Mouse (Mus musculus) midbrain, embryonic 13.5 days (tissue): ENCODE results near the gene 2610528J11Rik. TPM values are rescaled to one million over a fixed set of nuclear protein-coding genes. Genes with fewer than 3 reads are reported as not detected.
A peak's percentile ranks its signal among the peaks of the same experiment; 100 is the strongest.
"Not testable (repeated sequence)": the region's sequence is repeated elsewhere in the genome, so short reads cannot be mapped to it uniquely, and the experiment has no call there.

Source experiments
- ATAC-seq: fragments of 200-750 bp; cut with Nextera tagmentation; 2 replicates; pipeline ENCODE4 v1.8.0; 2017; ENCODE audit warnings: mild to moderate bottlenecking, moderate TSS enrichment, moderate library complexity
- H3K27ac ChIP-seq: fragments of 300-500 bp; sonication (generic); 2 replicates; pipeline ENCODE4 v1.5.1; 2015; ENCODE audit warnings: inconsistent platforms, mild to moderate bottlenecking, moderate library complexity
- H3K27me3 ChIP-seq: fragments of 300-500 bp; sonication (generic); 2 replicates; pipeline ENCODE4 v1.6.1; 2015; ENCODE audit warnings: mild to moderate bottlenecking, inconsistent platforms
- H3K36me3 ChIP-seq: fragments of 300-500 bp; sonication (generic); 2 replicates; pipeline ENCODE4 v1.6.1; 2015; ENCODE audit warnings: mild to moderate bottlenecking, inconsistent platforms
- H3K4me1 ChIP-seq: fragments of 300-500 bp; sonication (generic); replicated peaks from 2 replicates; pipeline ENCODE4 v1.6.1; 2015; ENCODE audit warnings: inconsistent platforms
- H3K4me2 ChIP-seq: fragments of 300-500 bp; sonication (generic); replicated peaks from 2 replicates; pipeline ENCODE4 v1.6.1; 2015; ENCODE audit warnings: moderate library complexity, mild to moderate bottlenecking, inconsistent platforms
- H3K4me3 ChIP-seq: fragments of 300-500 bp; sonication (generic); replicated peaks from 2 replicates; pipeline ENCODE4 v1.5.1; 2015; ENCODE audit warnings: mild to moderate bottlenecking, inconsistent platforms
- H3K9ac ChIP-seq: fragments of 300-500 bp; sonication (generic); replicated peaks from 2 replicates; pipeline ENCODE4 v1.6.1; 2015; ENCODE audit warnings: mild to moderate bottlenecking, inconsistent platforms
- H3K9me3 ChIP-seq: fragments of 300-500 bp; sonication (generic); 2 replicates; pipeline ENCODE4 v1.6.1; 2016; ENCODE audit warnings: mild to moderate bottlenecking, inconsistent platforms
- WGBS: fragments of 180-500 bp; shearing (Covaris S2); methylation state at CpG from one replicate; pipeline ENCODE4 v1.1.7; 2015; 5-methylcytosine and 5-hydroxymethylcytosine counted together
- polyA plus RNA-seq: library from polyadenylated mRNA; unstranded; fragments of >200 nt; fragmentation: Nextera tagmentation; extraction: Ambion mirVana; gene quantifications from 2 replicates; pipeline ENCODE4 v1.2.1, GENCODE M21; 2015

2610528J11Rik gene
- polyA plus RNA-seq, 1 experiment from 2014 or later, result 0.16 TPM

DNA sequence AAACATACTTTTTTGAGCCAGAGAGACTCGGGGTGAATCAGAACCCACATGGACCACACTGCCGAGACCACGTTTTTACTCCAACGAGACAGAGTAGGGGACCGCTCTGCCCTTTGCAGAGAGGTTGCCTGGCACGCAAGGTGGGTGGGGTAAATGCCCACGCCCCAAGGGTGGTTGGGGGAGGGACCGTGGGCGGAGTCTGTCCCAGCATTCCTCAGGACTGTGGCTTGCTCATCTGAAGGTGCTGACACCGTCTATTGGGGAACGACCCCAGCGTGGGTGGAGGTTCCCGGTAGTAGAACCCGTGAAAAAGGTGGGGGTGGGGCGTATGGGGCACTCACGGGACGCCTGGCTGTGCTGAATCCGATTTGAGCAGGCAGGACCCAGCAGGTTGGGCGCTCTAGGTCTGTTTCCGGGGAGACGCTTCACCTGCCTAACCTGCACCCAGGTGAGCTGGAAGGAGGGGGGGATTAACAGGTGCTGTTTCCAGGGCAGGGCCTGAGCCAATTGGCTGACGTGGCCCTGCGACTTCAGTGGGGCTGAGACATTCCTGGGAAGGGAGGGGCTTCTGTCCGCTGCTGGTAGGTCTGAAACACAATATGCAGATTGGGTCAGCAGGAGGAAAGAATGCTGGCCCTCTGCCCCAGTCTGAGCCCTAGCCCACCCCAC is 16.9 kb downstream of the 2610528J11Rik start, which contains the start of gene Tmem125:
Gene Tmem125, minus strand, starts transcription at position 453 of the 669 bp plus-strand sequence.
- H3K27ac ChIP-seq, result no peak within 1 kb of the TSS
- peak within 1 kb of the TSS; percentile 53 for H3K4me2 ChIP-seq
- peak within 1 kb of the TSS; percentile 24; the same call in 1 of the 2 replicates for H3K9ac ChIP-seq
- peak; percentile 60 for ATAC-seq
- no peaks in the 10 kb centered on the region for H3K36me3 ChIP-seq
- H3K4me3 ChIP-seq, result peak within 1 kb of the TSS; percentile 25
- H3K9me3 ChIP-seq, result peaks cover 7% of the 10 kb centered on the region; the same call in 1 of the 2 replicates
- H3K27me3 ChIP-seq, result peaks cover 25% of the 10 kb centered on the region
- peaks cover 12% of the 10 kb centered on the region for H3K4me1 ChIP-seq
- whole genome bisulfite sequencing, result 3% methylated on average over 24 of the region's 24 CpGs

GRCm38 (mm10) chr4:118544441-118545127 is 17.8 kb downstream of the 2610528J11Rik start:
- ATAC-seq, result no peak
- H3K4me3 ChIP-seq, result no peak overlapping the region
- peaks cover 7% of the 10 kb centered on the region; the same call in 1 of the 2 replicates for H3K9me3 ChIP-seq
- no peak overlapping the region for H3K9ac ChIP-seq
- H3K27ac ChIP-seq, result no peak overlapping the region
- peaks cover 12% of the 10 kb centered on the region for H3K4me1 ChIP-seq
- H3K27me3 ChIP-seq, result peaks cover 25% of the 10 kb centered on the region
- no peaks in the 10 kb centered on the region for H3K36me3 ChIP-seq
- WGBS, result 74% methylated on average over 14 of the region's 14 CpGs
- H3K4me2 ChIP-seq, result no peak overlapping the region

DNA sequence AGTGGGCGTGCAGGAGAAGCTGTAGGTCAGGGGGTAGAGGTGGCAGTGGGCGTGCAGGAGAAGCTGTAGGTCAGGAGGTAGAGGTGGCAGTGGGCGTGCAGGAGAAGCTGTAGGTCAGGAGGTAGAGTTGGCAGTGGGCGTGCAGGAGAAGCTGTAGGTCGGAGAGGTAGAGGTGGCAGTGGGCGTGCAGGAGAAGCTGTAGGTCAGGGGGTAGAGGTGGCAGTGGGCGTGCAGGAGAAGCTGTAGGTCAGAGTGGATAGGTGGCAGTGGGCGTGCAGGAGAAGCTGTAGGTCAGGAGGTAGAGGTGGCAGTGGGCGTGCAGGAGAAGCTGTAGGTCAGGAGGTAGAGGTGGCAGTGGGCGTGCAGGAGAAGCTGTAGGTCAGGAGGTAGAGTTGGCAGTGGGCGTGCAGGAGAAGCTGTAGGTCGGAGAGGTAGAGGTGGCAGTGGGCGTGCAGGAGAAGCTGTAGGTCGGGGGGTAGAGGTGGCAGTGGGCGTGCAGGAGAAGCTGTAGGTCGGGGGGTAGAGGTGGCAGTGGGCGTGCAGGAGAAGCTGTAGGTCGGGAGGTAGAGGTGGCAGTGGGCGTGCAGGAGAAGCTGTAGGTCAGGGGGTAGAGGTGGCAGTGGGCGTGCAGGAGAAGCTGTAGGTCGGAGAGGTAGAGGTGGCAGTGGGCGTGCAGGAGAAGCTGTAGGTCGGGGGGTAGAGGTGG is 20.8 kb downstream of the 2610528J11Rik start:
- not testable (repeated sequence) for H3K9me3 ChIP-seq, H3K27ac ChIP-seq, H3K4me2 ChIP-seq, H3K9ac ChIP-seq, H3K4me3 ChIP-seq, ATAC-seq, H3K27me3 ChIP-seq, H3K36me3 ChIP-seq
- peaks cover 12% of the 10 kb centered on the region for H3K4me1 ChIP-seq
- whole genome bisulfite sequencing, result 90% methylated on average over 23 of the region's 23 CpGs

GRCm38 (mm10) chr4:118548130-118548480 is 21.3 kb downstream of the 2610528J11Rik start:
- not testable (repeated sequence) for H3K4me3 ChIP-seq, H3K27me3 ChIP-seq, H3K4me2 ChIP-seq, ATAC-seq, H3K9me3 ChIP-seq, H3K36me3 ChIP-seq, H3K9ac ChIP-seq, H3K27ac ChIP-seq
- peaks cover 10% of the 10 kb centered on the region for H3K4me1 ChIP-seq
- 90% methylated on average over 10 of the region's 10 CpGs for WGBS

GRCm38 (mm10) chr4:118553039-118553649 is 26.3 kb downstream of the 2610528J11Rik start:
- Histone ChIP-seq H3K4me2 (no peak overlapping the region), H3K4me3 (no peak overlapping the region), H3K9ac (no peak overlapping the region), H3K27ac (no peak overlapping the region), H3K4me1 (no peaks in the 10 kb centered on the region), H3K36me3 (no peaks in the 10 kb centered on the region), H3K9me3 (peaks cover under 1% of the 10 kb centered on the region; the same call in 1 of the 2 replicates), H3K27me3 (no peaks in the 10 kb centered on the region)
- WGBS, result 77% methylated on average over 3 of the region's 3 CpGs
- no peak for ATAC-seq

DNA sequence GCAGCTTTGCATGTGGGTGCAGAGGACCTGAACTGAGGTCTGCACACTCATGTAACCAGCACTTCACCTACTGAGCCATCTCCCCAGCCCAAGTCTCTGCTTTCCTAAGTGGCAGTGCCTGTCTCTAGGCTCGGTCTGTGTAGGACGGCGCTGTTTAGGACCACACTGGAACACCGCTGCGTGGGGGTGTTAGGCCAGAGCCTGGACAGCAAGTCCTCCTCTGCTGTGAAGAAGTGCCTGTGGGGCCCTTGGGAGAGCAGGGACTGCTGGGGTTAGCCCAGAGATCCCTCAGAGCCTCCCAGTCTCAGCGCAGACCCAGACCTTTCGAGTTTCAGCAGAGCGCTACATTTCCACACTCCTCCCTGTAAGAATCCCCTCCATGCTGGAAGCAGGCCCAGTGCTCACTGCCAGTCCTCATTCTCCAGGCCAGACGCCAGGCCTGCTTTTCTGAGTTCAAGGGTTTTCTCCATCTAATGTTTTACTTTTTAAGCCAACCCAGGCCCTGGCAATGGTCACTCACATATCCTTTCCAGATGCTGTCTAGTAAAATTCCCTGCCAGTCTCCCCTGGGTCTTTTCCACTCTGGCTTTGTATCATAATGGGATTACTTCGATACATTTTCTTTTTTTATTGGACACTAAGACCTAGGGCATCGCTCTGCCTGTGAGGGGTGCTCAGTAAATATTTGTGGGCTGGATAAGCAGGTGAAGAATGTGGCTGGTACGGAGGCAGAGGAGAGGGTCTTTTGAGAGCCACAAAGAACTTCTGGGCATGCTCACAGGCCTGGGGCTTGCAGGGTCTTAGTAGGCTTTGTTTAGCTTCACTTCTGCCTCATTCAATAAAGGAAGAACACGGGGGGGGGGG is 37.5 kb downstream of the 2610528J11Rik start:
- no peaks in the 10 kb centered on the region for H3K9me3 ChIP-seq
- 59% methylated on average over 13 of the region's 13 CpGs for WGBS
- H3K4me3 ChIP-seq, result no peak overlapping the region
- no peaks in the 10 kb centered on the region for H3K27me3 ChIP-seq
- no peak overlapping the region for H3K27ac ChIP-seq
- H3K36me3 ChIP-seq, result no peaks in the 10 kb centered on the region
- ATAC-seq, result peak; percentile 46
- H3K9ac ChIP-seq, result no peak overlapping the region
- no peaks in the 10 kb centered on the region for H3K4me1 ChIP-seq
- no peak overlapping the region for H3K4me2 ChIP-seq

DNA sequence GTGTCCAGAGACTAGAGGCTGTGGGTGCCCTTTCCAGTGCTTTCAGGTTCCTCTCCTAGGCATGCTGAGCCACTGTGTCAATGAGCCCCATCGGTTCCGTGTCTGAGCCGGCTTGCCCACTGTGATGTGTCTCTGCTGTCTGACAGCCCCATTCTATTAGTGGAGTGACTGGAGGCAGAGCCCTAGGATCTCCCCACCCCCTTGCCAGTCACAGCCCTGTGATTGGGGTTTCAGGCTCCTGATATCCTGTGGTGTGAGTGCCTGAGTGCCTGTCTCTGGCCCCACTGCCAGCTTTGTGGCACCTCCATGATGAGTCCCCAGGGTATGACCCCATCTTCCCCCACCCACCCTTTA is 38.1 kb downstream of the 2610528J11Rik start:
- Histone ChIP-seq H3K9me3 (no peaks in the 10 kb centered on the region), H3K27me3 (no peaks in the 10 kb centered on the region), H3K27ac (no peak overlapping the region), H3K36me3 (no peaks in the 10 kb centered on the region), H3K9ac (no peak overlapping the region), H3K4me1 (no peaks in the 10 kb centered on the region), H3K4me3 (no peak overlapping the region), H3K4me2 (no peak overlapping the region)
- 26% methylated on average over 3 of the region's 3 CpGs for WGBS
- ATAC-seq, result peak; percentile 47

GRCm38 (mm10) chr4:118566161-118566676 is 39.4 kb downstream of the 2610528J11Rik start:
- Histone ChIP-seq H3K27ac (no peak overlapping the region), H3K4me2 (no peak overlapping the region), H3K36me3 (no peaks in the 10 kb centered on the region), H3K4me3 (no peak overlapping the region), H3K9me3 (no peaks in the 10 kb centered on the region), H3K27me3 (no peaks in the 10 kb centered on the region), H3K4me1 (no peaks in the 10 kb centered on the region), H3K9ac (no peak overlapping the region)
- ATAC-seq, result no peak
- WGBS, result 43% methylated on average over 7 of the region's 7 CpGs

DNA sequence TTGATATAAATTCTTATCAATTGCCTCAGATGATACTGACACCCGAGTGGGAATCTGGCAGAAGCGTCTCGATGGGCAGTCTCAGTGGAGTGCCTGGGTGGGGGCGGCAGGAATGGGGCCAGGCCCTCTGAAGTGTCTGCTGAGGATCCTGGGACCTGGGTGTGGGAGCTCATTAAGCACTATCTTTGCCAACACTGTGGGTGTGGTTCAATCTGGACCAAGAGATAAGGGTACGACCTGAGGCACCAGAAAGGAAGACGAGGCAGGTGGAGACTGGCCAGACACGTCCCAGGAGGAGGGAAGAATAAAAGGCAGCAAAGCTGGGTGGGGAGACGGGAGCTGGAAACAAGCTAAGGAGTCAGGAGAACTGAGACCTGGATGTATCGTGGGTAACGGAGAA is 41.9 kb downstream of the 2610528J11Rik start:
- ATAC-seq, result no peak
- Histone ChIP-seq H3K4me3 (no peak overlapping the region), H3K27ac (no peak overlapping the region), H3K27me3 (no peaks in the 10 kb centered on the region), H3K36me3 (no peaks in the 10 kb centered on the region), H3K9ac (no peak overlapping the region), H3K4me2 (no peak overlapping the region), H3K4me1 (no peaks in the 10 kb centered on the region), H3K9me3 (no peaks in the 10 kb centered on the region)
- WGBS, result 80% methylated on average over 10 of the region's 10 CpGs

GRCm38 (mm10) chr4:118569320-118569719 is 42.5 kb downstream of the 2610528J11Rik start:
- no peak overlapping the region for H3K9ac ChIP-seq
- no peaks in the 10 kb centered on the region for H3K36me3 ChIP-seq
- no peak overlapping the region for H3K4me2 ChIP-seq
- no peaks in the 10 kb centered on the region for H3K4me1 ChIP-seq
- no peak for ATAC-seq
- no peak overlapping the region for H3K4me3 ChIP-seq
- WGBS, result 79% methylated on average over 23 of the region's 23 CpGs
- no peaks in the 10 kb centered on the region for H3K27me3 ChIP-seq
- no peak overlapping the region for H3K27ac ChIP-seq
- H3K9me3 ChIP-seq, result no peaks in the 10 kb centered on the region

DNA sequence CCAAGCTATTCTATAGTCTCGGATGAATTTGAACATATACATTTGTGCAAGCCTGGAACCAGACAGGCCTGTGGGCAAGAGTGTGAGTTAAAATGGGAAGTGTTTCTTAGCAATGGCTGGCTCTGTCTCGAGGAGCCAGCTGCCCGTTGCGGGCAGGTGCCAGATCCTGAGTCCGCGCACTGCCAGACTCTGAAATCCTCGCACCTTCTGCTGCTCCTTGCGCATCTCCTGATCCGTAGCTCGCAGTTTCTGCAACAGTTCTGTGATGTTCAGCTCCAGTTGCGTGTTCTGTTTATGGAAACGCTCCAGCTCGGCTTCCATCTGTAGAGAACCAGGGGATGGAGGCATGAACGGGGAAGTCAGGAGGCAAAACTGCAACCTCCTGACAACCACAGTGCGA is 44.6 kb downstream of the 2610528J11Rik start:
- Histone ChIP-seq H3K27ac (no peak overlapping the region), H3K27me3 (no peaks in the 10 kb centered on the region; the same call in 1 of the 2 replicates), H3K4me2 (no peak overlapping the region), H3K9me3 (no peaks in the 10 kb centered on the region), H3K4me1 (no peaks in the 10 kb centered on the region), H3K36me3 (no peaks in the 10 kb centered on the region), H3K4me3 (no peak overlapping the region), H3K9ac (no peak overlapping the region)
- no peak for ATAC-seq
- 91% methylated on average over 15 of the region's 15 CpGs for WGBS
